Mouse (Mus musculus): Measurements from ENCODE around the gene Rasa2. TPM values are rescaled to one million over a fixed set of nuclear protein-coding genes. Genes with fewer than 3 reads are reported as not detected.

Rasa2 gene
- polyA plus RNA-seq, 1 experiment from 2014 or later: 17.4 TPM

DNA sequence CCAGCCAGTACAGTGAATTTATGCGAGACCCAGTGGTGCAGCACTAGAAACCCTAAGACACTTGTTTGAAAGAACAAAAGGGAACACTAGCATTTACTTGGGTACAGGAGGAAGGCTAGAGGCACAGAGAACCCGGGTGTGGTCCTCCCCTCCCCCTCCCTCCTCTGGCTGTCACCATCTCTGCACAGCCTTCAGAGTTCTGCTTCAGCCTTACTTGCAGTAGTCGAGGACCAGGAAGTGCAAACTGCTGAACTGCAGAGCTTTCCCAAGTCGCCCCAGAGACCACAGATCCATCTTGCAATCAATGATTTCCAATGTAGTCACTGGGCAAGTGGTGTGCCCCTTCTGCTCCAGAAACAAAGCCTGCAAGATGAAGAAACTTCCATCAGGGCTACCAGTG lies 114.0 kb downstream of the Rasa2 start:
- Histone ChIP-seq H3K27me3 (replicated peaks) (no peaks in the 10 kb centered on the region), H3K4me3 (replicated peaks) (no peak overlapping the region), H3K9ac (no peak overlapping the region), H3K4me2 (no peak overlapping the region), H3K4me1 (no peaks in the 10 kb centered on the region), H3K36me3 (no peaks in the 10 kb centered on the region), H3K9me3 (no peaks in the 10 kb centered on the region), H3K27ac (no peak overlapping the region)
- WGBS: 22% methylated on average over 4 of the region's 4 CpGs
- ATAC-seq (ENCODE audit: insufficient read depth, low FRiP score, low read depth): no peak

DNA sequence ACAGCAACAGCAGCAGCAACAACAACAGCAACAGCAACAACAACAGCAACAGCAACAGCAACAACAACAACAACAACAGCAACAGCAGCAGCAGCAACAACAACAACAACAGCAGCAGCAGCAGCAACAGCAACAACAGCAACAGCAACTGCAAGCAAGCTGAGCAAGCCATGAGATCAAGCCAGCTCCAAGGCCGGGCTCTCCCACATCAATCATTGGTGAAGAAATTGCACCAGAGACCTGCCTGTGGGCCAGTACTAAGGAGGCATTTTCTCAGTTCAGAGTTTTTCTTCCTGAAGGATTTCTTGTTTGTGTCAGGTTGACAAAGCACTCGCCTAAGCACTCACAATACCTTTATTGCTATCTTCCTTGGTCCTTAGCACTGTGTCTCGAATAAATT lies 114.6 kb downstream of the Rasa2 start:
- Histone ChIP-seq H3K9me3 (no peaks in the 10 kb centered on the region), H3K36me3 (no peaks in the 10 kb centered on the region), H3K27me3 (replicated peaks) (no peaks in the 10 kb centered on the region), H3K4me1 (no peaks in the 10 kb centered on the region), H3K9ac (no peak overlapping the region), H3K4me3 (replicated peaks) (no peak overlapping the region), H3K27ac (no peak overlapping the region), H3K4me2 (no peak overlapping the region)
- ATAC-seq (ENCODE audit: insufficient read depth, low FRiP score, low read depth): no peak
- WGBS: 49% methylated on average over 3 of the region's 3 CpGs

- WGBS: 88% methylated on average over 5 of the region's 5 CpGs
- H3K27ac ChIP-seq: no peak overlapping the region
- H3K9ac ChIP-seq: no peak overlapping the region
- no peaks in the 10 kb centered on the region for H3K9me3 ChIP-seq
- ATAC-seq (ENCODE audit: insufficient read depth, low FRiP score, low read depth): no peak
- no peaks in the 10 kb centered on the region for H3K27me3 ChIP-seq (replicated peaks)
- no peaks in the 10 kb centered on the region for H3K4me1 ChIP-seq
- no peaks in the 10 kb centered on the region for H3K36me3 ChIP-seq
- no peak overlapping the region for H3K4me3 ChIP-seq (replicated peaks)
- H3K4me2 ChIP-seq: no peak overlapping the region
Observed at GRCm38 (mm10) chr9:96515737-96516136, 115.7 kb downstream of the Rasa2 start.

- ATAC-seq (ENCODE audit: insufficient read depth, low FRiP score, low read depth): no peak
- no peaks in the 10 kb centered on the region for H3K27me3 ChIP-seq (replicated peaks)
- H3K27ac ChIP-seq: no peak overlapping the region
- H3K9ac ChIP-seq: no peak overlapping the region
- WGBS: 61% methylated on average over 5 of the region's 5 CpGs
- no peak overlapping the region for H3K4me3 ChIP-seq (replicated peaks)
- H3K4me2 ChIP-seq: no peak overlapping the region
- H3K4me1 ChIP-seq: no peaks in the 10 kb centered on the region
- H3K9me3 ChIP-seq: no peaks in the 10 kb centered on the region
- H3K36me3 ChIP-seq: no peaks in the 10 kb centered on the region
Observed at GRCm38 (mm10) chr9:96514278-96514677, 117.1 kb downstream of the Rasa2 start.

DNA sequence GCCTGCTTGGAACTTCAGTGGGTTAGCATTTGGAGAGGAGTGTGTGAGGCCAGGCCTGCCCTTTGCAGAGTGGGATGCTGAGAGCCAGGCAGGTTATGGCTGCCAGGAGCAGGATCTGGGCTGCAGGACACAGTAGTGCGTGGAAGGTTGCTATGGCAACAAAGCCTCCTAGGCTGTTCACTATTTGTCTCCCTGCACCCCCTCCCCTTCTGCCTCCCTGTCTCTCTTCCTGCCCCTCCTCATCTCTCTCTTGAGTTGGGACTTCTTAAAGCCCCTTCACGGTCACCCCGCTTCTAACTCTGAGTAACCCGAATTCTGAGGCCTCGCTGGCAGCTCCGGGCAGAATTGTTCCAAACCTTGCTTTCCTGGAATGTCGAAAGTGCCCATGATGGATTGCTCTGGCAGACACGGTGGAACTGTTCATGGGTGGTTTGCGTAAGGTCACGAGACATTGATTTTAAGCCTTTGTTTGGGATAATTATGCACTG lies 125.4 kb downstream of the Rasa2 start:
- WGBS: 8% methylated on average over 10 of the region's 10 CpGs
- Histone ChIP-seq H3K27ac (no peak overlapping the region), H3K9me3 (no peaks in the 10 kb centered on the region), H3K4me3 (replicated peaks) (no peak overlapping the region), H3K36me3 (no peaks in the 10 kb centered on the region), H3K9ac (no peak overlapping the region), H3K27me3 (replicated peaks) (no peaks in the 10 kb centered on the region), H3K4me2 (peak overlapping the region; percentile 46), H3K4me1 (peaks cover 5% of the 10 kb centered on the region; the same call in 1 of the 2 replicates)
- ATAC-seq (ENCODE audit: insufficient read depth, low FRiP score, low read depth): peak; percentile 45; the same call in 1 of the 2 replicates

GRCm38 (mm10) chr9:96505156-96505555 lies 126.3 kb downstream of the Rasa2 start:
- no peaks in the 10 kb centered on the region for H3K9me3 ChIP-seq

DNA sequence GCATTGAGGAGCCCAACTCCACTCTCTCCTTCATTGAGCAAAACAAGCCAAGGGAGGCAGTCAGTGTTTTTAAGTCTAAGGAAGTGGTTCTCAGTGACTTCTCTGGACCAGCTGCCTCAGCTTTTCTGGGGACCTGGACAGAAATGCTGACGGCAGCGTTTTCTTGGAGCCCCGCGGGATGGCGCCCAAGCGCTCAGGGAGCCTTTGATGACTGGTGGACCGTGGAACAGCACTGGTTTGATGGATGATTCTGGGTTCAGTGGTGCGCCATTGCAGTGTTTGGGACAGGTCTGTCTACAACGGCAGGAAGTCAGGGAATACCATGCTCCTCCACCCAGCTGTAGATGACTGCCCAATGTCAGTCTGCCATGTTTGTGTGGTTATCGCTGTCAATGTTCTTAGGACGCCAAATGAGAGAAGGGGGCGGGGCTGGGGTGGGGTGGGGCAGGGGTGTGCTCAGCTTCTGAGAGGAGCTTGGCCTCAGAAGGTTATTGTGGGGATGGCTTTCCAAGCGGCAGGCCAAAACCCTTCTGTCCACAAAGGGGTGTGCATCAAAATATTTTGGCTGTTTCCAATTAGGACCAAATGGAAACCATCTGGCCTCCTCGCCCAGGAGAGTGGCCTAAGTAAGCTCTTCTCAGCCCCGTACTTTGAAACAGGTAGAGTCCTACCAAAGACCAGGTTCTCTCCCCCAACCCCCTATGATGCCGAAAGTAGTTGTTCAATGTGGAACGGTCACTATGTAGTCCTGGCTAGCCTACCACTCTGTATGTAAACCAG lies 127.1 kb downstream of the Rasa2 start:
- H3K36me3 ChIP-seq: no peaks in the 10 kb centered on the region
- no peak for ATAC-seq (ENCODE audit: insufficient read depth, low FRiP score, low read depth)
- H3K27me3 ChIP-seq (replicated peaks): no peaks in the 10 kb centered on the region
- WGBS: 83% methylated on average over 17 of the region's 17 CpGs
- no peak overlapping the region for H3K9ac ChIP-seq
- no peak overlapping the region for H3K27ac ChIP-seq
- no peak overlapping the region for H3K4me3 ChIP-seq (replicated peaks)
- H3K9me3 ChIP-seq: no peaks in the 10 kb centered on the region
- H3K4me2 ChIP-seq: no peak overlapping the region
- peaks cover 5% of the 10 kb centered on the region; the same call in 1 of the 2 replicates for H3K4me1 ChIP-seq

More at GRCm38 (mm10) chr9:96505156-96505555, 126.3 kb downstream of the Rasa2 start:
- Histone ChIP-seq H3K4me3 (replicated peaks) (no peak overlapping the region), H3K4me1 (peaks cover 5% of the 10 kb centered on the region; the same call in 1 of the 2 replicates), H3K4me2 (no peak overlapping the region), H3K27me3 (replicated peaks) (no peaks in the 10 kb centered on the region), H3K36me3 (no peaks in the 10 kb centered on the region), H3K27ac (no peak overlapping the region), H3K9ac (no peak overlapping the region)
- 89% methylated on average over 4 of the region's 4 CpGs for WGBS
- ATAC-seq (ENCODE audit: insufficient read depth, low FRiP score, low read depth): no peak

DNA sequence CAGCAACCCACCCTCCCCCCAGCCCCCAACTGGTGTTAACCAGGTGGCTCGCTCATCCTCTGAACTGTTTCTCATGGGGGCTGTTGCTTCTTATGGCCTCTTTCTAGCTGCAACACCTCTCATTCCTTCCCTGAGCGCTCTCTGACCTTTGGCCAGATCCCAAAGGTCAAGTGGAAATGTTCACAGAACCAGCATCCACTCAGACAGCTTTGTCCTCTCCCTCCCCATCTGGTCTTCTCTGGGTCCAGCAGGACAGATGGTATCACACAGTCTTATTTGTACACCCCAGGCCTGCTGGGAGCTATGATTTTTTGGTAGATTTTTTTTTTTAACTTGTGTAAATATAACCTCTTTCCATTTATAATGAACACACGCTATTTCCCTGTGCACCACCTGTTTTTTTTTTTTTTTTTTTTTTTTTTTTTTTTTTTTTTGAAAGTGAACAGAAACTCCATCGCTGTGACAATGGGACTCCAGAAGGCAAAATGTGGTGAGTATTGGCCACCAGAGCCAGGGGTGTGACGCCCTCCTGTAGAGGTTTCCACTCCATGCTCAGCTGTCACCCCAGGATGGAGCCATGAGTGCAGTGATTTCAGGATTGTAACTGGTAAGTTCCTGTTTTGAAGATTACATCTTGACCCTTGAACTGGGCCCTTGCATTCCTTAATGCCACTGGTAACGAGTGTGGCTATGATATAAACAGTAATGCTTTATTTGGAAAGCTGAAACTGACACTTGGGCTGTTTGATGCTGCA lies 128.4 kb downstream of the Rasa2 start:
- no peak overlapping the region for H3K27ac ChIP-seq
- H3K4me2 ChIP-seq: no peak overlapping the region
- H3K4me3 ChIP-seq (replicated peaks): no peak overlapping the region
- WGBS: 71% methylated on average over 6 of the region's 6 CpGs
- H3K4me1 ChIP-seq: peaks cover 5% of the 10 kb centered on the region; the same call in 1 of the 2 replicates
- no peaks in the 10 kb centered on the region for H3K36me3 ChIP-seq
- H3K9me3 ChIP-seq: no peaks in the 10 kb centered on the region
- H3K9ac ChIP-seq: no peak overlapping the region
- no peaks in the 10 kb centered on the region for H3K27me3 ChIP-seq (replicated peaks)
- ATAC-seq (ENCODE audit: insufficient read depth, low FRiP score, low read depth): no peak

DNA sequence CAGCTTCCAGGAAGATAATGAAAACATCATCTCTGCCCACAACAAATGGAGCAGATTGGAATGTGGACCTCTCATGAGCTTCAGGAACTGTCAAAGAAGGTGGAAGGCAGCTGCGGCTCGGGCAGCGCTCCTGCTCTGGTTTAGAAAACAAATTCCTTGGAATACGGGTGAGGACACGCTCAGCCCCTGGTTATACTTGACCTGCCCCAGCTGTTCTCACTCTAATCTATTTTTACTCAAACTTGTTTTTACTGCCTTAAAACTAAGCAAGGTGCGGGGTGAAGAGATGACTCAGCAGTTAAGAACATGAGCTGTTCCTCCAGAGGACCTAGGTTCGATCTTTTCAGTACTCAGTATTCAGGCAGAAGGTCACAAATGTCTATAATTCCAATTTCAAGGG lies 130.2 kb downstream of the Rasa2 start:
- WGBS: 43% methylated on average over 7 of the region's 7 CpGs
- H3K27ac ChIP-seq: no peak overlapping the region
- peaks cover 5% of the 10 kb centered on the region; the same call in 1 of the 2 replicates for H3K4me1 ChIP-seq

GRCm38 (mm10) chr9:96493212-96493611 lies 138.2 kb downstream of the Rasa2 start:
- H3K4me2 ChIP-seq: no peak overlapping the region
- WGBS: 33% methylated on average over 3 of the region's 3 CpGs
- ATAC-seq (ENCODE audit: insufficient read depth, low FRiP score, low read depth): no peak; the same call in 1 of the 2 replicates

More for the DNA sequence above, 130.2 kb downstream of the Rasa2 start:
- no peak for ATAC-seq (ENCODE audit: insufficient read depth, low FRiP score, low read depth)
- Histone ChIP-seq H3K4me2 (no peak overlapping the region), H3K27me3 (replicated peaks) (no peaks in the 10 kb centered on the region), H3K36me3 (no peaks in the 10 kb centered on the region), H3K9ac (no peak overlapping the region), H3K4me3 (replicated peaks) (no peak overlapping the region), H3K9me3 (no peaks in the 10 kb centered on the region)

GRCm38 (mm10) chr9:96491810-96492209 lies 139.6 kb downstream of the Rasa2 start:
- H3K9ac ChIP-seq: no peak overlapping the region
- ATAC-seq (ENCODE audit: insufficient read depth, low FRiP score, low read depth): no peak

More at GRCm38 (mm10) chr9:96493212-96493611, 138.2 kb downstream of the Rasa2 start:
- Histone ChIP-seq H3K36me3 (no peaks in the 10 kb centered on the region), H3K4me1 (no peaks in the 10 kb centered on the region; the same call in 1 of the 2 replicates), H3K27ac (no peak overlapping the region), H3K9me3 (no peaks in the 10 kb centered on the region), H3K4me3 (replicated peaks) (no peak overlapping the region), H3K9ac (no peak overlapping the region), H3K27me3 (replicated peaks) (no peaks in the 10 kb centered on the region)

More at GRCm38 (mm10) chr9:96491810-96492209, 139.6 kb downstream of the Rasa2 start:
- Histone ChIP-seq H3K27me3 (replicated peaks) (no peaks in the 10 kb centered on the region), H3K9me3 (no peaks in the 10 kb centered on the region), H3K4me1 (no peaks in the 10 kb centered on the region; the same call in 1 of the 2 replicates), H3K4me3 (replicated peaks) (no peak overlapping the region), H3K36me3 (no peaks in the 10 kb centered on the region), H3K27ac (no peak overlapping the region), H3K4me2 (no peak overlapping the region)
- WGBS: 37% methylated on average over 12 of the region's 12 CpGs
